ENCODE assay signal across 9 mouse cellular contexts in genomic region chr5:121009811-121010569, GRCm38 (mm10). TPM values are rescaled to one million over a fixed set of nuclear protein-coding genes. Genes with fewer than 3 reads are reported as not detected.
A peak's percentile ranks its signal among the peaks of the same experiment; 100 is the strongest.
DNase-seq lines count a peak whose midpoint lies in the region; ATAC-seq and TF ChIP-seq lines count a peak whose summit lies in the region.
"Had no signal": no experiment of that assay in that cellular context is flagged by ENCODE, and none has a peak within 500 bp of the region (broad histone marks: within the 10 kb centered on the region; RNA-seq: fewer than 3 reads in every experiment).

TSS of gene Rph3a (minus strand) at chr5:121010092.

- peak within 1 kb of the TSS; percentile 37 for H3K4me3 ChIP-seq in embryonic facial prominence, embryonic 10.5 days
- peak within 1 kb of the TSS; percentile 41 for H3K4me3 ChIP-seq in hindbrain, embryonic 15.5 days
- H3K4me3 ChIP-seq in midbrain, embryonic 11.5 days (ENCODE audit: low read depth, low read length), result peak within 1 kb of the TSS; percentile 17; the same call in 1 of the 2 replicates
- no peak within 1 kb of the TSS for H3K4me3 ChIP-seq in lung, postnatal 0 days (ENCODE audit: low read depth, low read length)

- ATAC-seq in hindbrain, embryonic 15.5 days (ENCODE audit: low FRiP score, low read depth), result no peak
- ATAC-seq in midbrain, embryonic 11.5 days (ENCODE audit: low FRiP score), result no peak
- no peak for ATAC-seq in lung, postnatal 0 days

- H3K27me3 ChIP-seq in embryonic facial prominence, embryonic 10.5 days (replicated peaks; ENCODE audit: low read depth, poor library complexity, severe bottlenecking), result peaks cover 28% of the 10 kb centered on the region
- no peaks in the 10 kb centered on the region for H3K27me3 ChIP-seq in hindbrain, embryonic 15.5 days
- peaks cover 4% of the 10 kb centered on the region for H3K27me3 ChIP-seq in midbrain, embryonic 11.5 days (ENCODE audit: control insufficient read depth, insufficient read depth, low read length)
- no peaks in the 10 kb centered on the region for H3K27me3 ChIP-seq in lung, postnatal 0 days (replicated peaks; ENCODE audit: insufficient read depth, low read length)

- peaks cover 9% of the 10 kb centered on the region; the same call in 1 of the 2 replicates for H3K4me1 ChIP-seq in embryonic facial prominence, embryonic 10.5 days
- peaks cover 52% of the 10 kb centered on the region for H3K4me1 ChIP-seq in hindbrain, embryonic 15.5 days (replicated peaks)
- 0 out of 2 replicates have a peak, but pooled peaks cover 2% of the 10 kb centered on the region for H3K4me1 ChIP-seq in midbrain, embryonic 11.5 days (ENCODE audit: control insufficient read depth, insufficient read depth, low read length)
- no peaks in the 10 kb centered on the region for H3K4me1 ChIP-seq in lung, postnatal 0 days (ENCODE audit: insufficient read depth, low read depth, low read length)

- WGBS in embryonic facial prominence, embryonic 10.5 days, result 72% methylated on average over 12 of the region's 12 CpGs
- 44% methylated on average over 12 of the region's 12 CpGs for WGBS in hindbrain, embryonic 15.5 days
- 72% methylated on average over 12 of the region's 12 CpGs for whole genome bisulfite sequencing in midbrain, embryonic 11.5 days
- 64% methylated on average over 12 of the region's 12 CpGs for WGBS in lung, postnatal 0 days

- H3K36me3 ChIP-seq in embryonic facial prominence, embryonic 10.5 days (replicated peaks), result no peaks in the 10 kb centered on the region
- no peaks in the 10 kb centered on the region for H3K36me3 ChIP-seq in hindbrain, embryonic 15.5 days
- no peaks in the 10 kb centered on the region for H3K36me3 ChIP-seq in midbrain, embryonic 11.5 days (ENCODE audit: control insufficient read depth, insufficient read depth, low read length)
- H3K36me3 ChIP-seq in lung, postnatal 0 days (ENCODE audit: insufficient read depth, low read length), result no peaks in the 10 kb centered on the region

- H3K9ac ChIP-seq in hindbrain, embryonic 15.5 days, result peak within 1 kb of the TSS; percentile 45
- 0 out of 2 replicates have a peak within 1 kb of the TSS, but pooled peaks have one; percentile 39 for H3K9ac ChIP-seq in midbrain, embryonic 11.5 days (ENCODE audit: low read length)
- H3K9ac ChIP-seq in lung, postnatal 0 days (replicated peaks; ENCODE audit: low read depth), result no peak within 1 kb of the TSS
- H3K9ac ChIP-seq: lung, embryonic 14.5 days had no signal

- H3K9me3 ChIP-seq in embryonic facial prominence, embryonic 10.5 days, result no peaks in the 10 kb centered on the region
- no peaks in the 10 kb centered on the region for H3K9me3 ChIP-seq in hindbrain, embryonic 15.5 days
- no peaks in the 10 kb centered on the region for H3K9me3 ChIP-seq in midbrain, embryonic 11.5 days (ENCODE audit: control insufficient read depth, low read length)
- no peaks in the 10 kb centered on the region for H3K9me3 ChIP-seq in lung, postnatal 0 days (ENCODE audit: low read length)

- H3K27ac ChIP-seq in embryonic facial prominence, embryonic 10.5 days (replicated peaks), result no peak within 1 kb of the TSS
- peak within 1 kb of the TSS; percentile 66 for H3K27ac ChIP-seq in hindbrain, embryonic 15.5 days (replicated peaks)
- H3K27ac ChIP-seq in midbrain, embryonic 11.5 days (ENCODE audit: low read depth, low read length), result no peak within 1 kb of the TSS
- no peak within 1 kb of the TSS for H3K27ac ChIP-seq in lung, postnatal 0 days (ENCODE audit: low read length)

- TF ChIP-seq EP300 in lung, postnatal 0 days (IDR thresholded peaks at IDR 0.05), result no peak

- H3K4me2 ChIP-seq in hindbrain, embryonic 15.5 days, result peak within 1 kb of the TSS; percentile 64
- H3K4me2 ChIP-seq in midbrain, embryonic 11.5 days, result peak within 1 kb of the TSS; percentile 44
- no peak within 1 kb of the TSS for H3K4me2 ChIP-seq in lung, postnatal 0 days (replicated peaks; ENCODE audit: low read depth, low read length)
- H3K4me2 ChIP-seq: lung, embryonic 14.5 days had no signal

- no peak for TF ChIP-seq CTCF in lung, postnatal 0 days (IDR thresholded peaks at IDR 0.05)

- DNase-seq in cerebellum, adult 9-10 months, result peak; percentile 45
- no peak for DNase-seq in cerebellum, postnatal 4 days (ENCODE audit: low spot score in 2 of 2)
- no peak for DNase-seq in embryonic facial prominence, embryonic 10.5 days (ENCODE audit: low spot score)
- no peak for DNase-seq in midbrain, embryonic 11.5 days (ENCODE audit: low spot score, missing footprints)
- no peak for DNase-seq in adrenal gland, adult (ENCODE audit: inconsistent age in 2 of 2, low spot score in 1 of 2)
- no peak for DNase-seq in lung, postnatal 0 days (ENCODE audit: low spot score)
- DNase-seq in thymus, postnatal 0 days (ENCODE audit: low spot score), result no peak

RNA-seq across cellular contexts. Expression of gene Rph3a, which starts in this region (rescaled TPM):
- 0.14 and 0.20 TPM in 2 replicates for polyA plus RNA-seq in embryonic facial prominence, embryonic 10.5 days (2016; fragmentation: Nextera tagmentation; extraction: Ambion mirVana)
- 30.9 and 31.9 TPM in 2 replicates for polyA plus RNA-seq in hindbrain, embryonic 15.5 days (2015; fragmentation: Nextera tagmentation; extraction: Ambion mirVana)
- 0.57 and 1.4 TPM in 2 replicates for polyA plus RNA-seq in midbrain, embryonic 11.5 days (2014; fragmentation: Nextera tagmentation; extraction: Ambion mirVana)
- polyA plus RNA-seq in lung, postnatal 0 days (2015; fragmentation: Nextera tagmentation; extraction: Ambion mirVana), result not detected in 2 replicates
- 0.04 and 0.07 TPM in 2 replicates for polyA plus RNA-seq in thymus, postnatal 0 days (2015; fragmentation: Nextera tagmentation; extraction: Ambion mirVana)
- polyA plus RNA-seq: lung, embryonic 14.5 days had no signal

Comparison
In these comparisons a context has a peak if more than half of its experiments do, and no peak if none do; other contexts are left out.
1. RNA of gene Rph3a (polyA plus RNA-seq): 30.9 to 31.9 TPM in hindbrain, embryonic 15.5 days; 0.57 to 1.4 TPM in midbrain, embryonic 11.5 days, 0.14 to 0.20 TPM in embryonic facial prominence, embryonic 10.5 days, 0.04 to 0.07 TPM in thymus, postnatal 0 days and not detected in lung, postnatal 0 days; every median in the first group is over 10 times any median in the second.